Mouse (Mus musculus): ENCODE measurements around the gene Kif1c. TPM values are rescaled to one million over a fixed set of nuclear protein-coding genes. Genes with fewer than 3 reads are reported as not detected.

Gene Kif1c
- polyA plus RNA-seq, 1 experiment from 2014 or later, result 1.3 TPM

- 91% methylated on average over 6 of the region's 6 CpGs for WGBS
- H3K36me3 ChIP-seq (ENCODE audit: control insufficient read depth, insufficient read depth, low read length), result peaks cover 18% of the 10 kb centered on the region
Observed at GRCm38 (mm10) chr11:70663957-70664356, 36.4 kb upstream of the Kif1c start.

GRCm38 (mm10) chr11:70664741-70665140 is 35.6 kb upstream of the Kif1c start:
- H3K36me3 ChIP-seq (ENCODE audit: control insufficient read depth, insufficient read depth, low read length), result peaks cover 18% of the 10 kb centered on the region
- peaks cover 7% of the 10 kb centered on the region for H3K4me1 ChIP-seq (ENCODE audit: control insufficient read depth, insufficient read depth, low read depth, low read length)
- no peak overlapping the region for H3K4me3 ChIP-seq (ENCODE audit: low read length)
- no peak for ATAC-seq
- no peak overlapping the region for H3K4me2 ChIP-seq (ENCODE audit: low read length)
- H3K27ac ChIP-seq (ENCODE audit: low read depth, low read length), result no peak overlapping the region
- no peak overlapping the region for H3K9ac ChIP-seq (ENCODE audit: low read depth, low read length)
- no peaks in the 10 kb centered on the region for H3K9me3 ChIP-seq (ENCODE audit: control insufficient read depth, low read length)
- 93% methylated on average over 9 of the region's 9 CpGs for WGBS
- H3K27me3 ChIP-seq (replicated peaks; ENCODE audit: control insufficient read depth, insufficient read depth, low read length), result no peaks in the 10 kb centered on the region

More at GRCm38 (mm10) chr11:70663957-70664356, 36.4 kb upstream of the Kif1c start:
- Histone ChIP-seq H3K9me3 (ENCODE audit: control insufficient read depth, low read length) (no peaks in the 10 kb centered on the region), H3K27ac (ENCODE audit: low read depth, low read length) (no peak overlapping the region), H3K4me2 (ENCODE audit: low read length) (no peak overlapping the region), H3K4me1 (ENCODE audit: control insufficient read depth, insufficient read depth, low read depth, low read length) (peaks cover 7% of the 10 kb centered on the region), H3K4me3 (ENCODE audit: low read length) (no peak overlapping the region), H3K9ac (ENCODE audit: low read depth, low read length) (no peak overlapping the region), H3K27me3 (replicated peaks; ENCODE audit: control insufficient read depth, insufficient read depth, low read length) (no peaks in the 10 kb centered on the region)
- no peak for ATAC-seq

- H3K27me3 ChIP-seq (replicated peaks; ENCODE audit: control insufficient read depth, insufficient read depth, low read length), result no peaks in the 10 kb centered on the region
- peaks cover 18% of the 10 kb centered on the region for H3K4me1 ChIP-seq (ENCODE audit: control insufficient read depth, insufficient read depth, low read depth, low read length)
- no peak overlapping the region for H3K9ac ChIP-seq (ENCODE audit: low read depth, low read length)
- H3K36me3 ChIP-seq (ENCODE audit: control insufficient read depth, insufficient read depth, low read length), result peaks cover 18% of the 10 kb centered on the region
- ATAC-seq, result no peak
- no peak overlapping the region for H3K4me3 ChIP-seq (ENCODE audit: low read length)
- no peak overlapping the region for H3K27ac ChIP-seq (ENCODE audit: low read depth, low read length)
- 94% methylated on average over 8 of the region's 8 CpGs for WGBS
- no peaks in the 10 kb centered on the region for H3K9me3 ChIP-seq (ENCODE audit: control insufficient read depth, low read length)
- no peak overlapping the region for H3K4me2 ChIP-seq (ENCODE audit: low read length)
Observed at GRCm38 (mm10) chr11:70666687-70667086, 33.7 kb upstream of the Kif1c start.

- Histone ChIP-seq H3K36me3 (ENCODE audit: control insufficient read depth, insufficient read depth, low read length) (peaks cover 13% of the 10 kb centered on the region), H3K9ac (ENCODE audit: low read depth, low read length) (no peak overlapping the region; the same call in 1 of the 2 replicates), H3K9me3 (ENCODE audit: control insufficient read depth, low read length) (no peaks in the 10 kb centered on the region), H3K4me3 (ENCODE audit: low read length) (peak overlapping the region; percentile 64), H3K4me1 (ENCODE audit: control insufficient read depth, insufficient read depth, low read depth, low read length) (peaks cover 18% of the 10 kb centered on the region), H3K4me2 (ENCODE audit: low read length) (peak overlapping the region; percentile 94), H3K27me3 (replicated peaks; ENCODE audit: control insufficient read depth, insufficient read depth, low read length) (no peaks in the 10 kb centered on the region), H3K27ac (ENCODE audit: low read depth, low read length) (no peak overlapping the region; the same call in 1 of the 2 replicates)
- 80% methylated on average over 14 of the region's 14 CpGs for WGBS
- no peak for ATAC-seq
Observed at GRCm38 (mm10) chr11:70667271-70668150, 32.8 kb upstream of the Kif1c start.

GRCm38 (mm10) chr11:70668335-70668770 is 32.0 kb upstream of the Kif1c start:
- no peak for ATAC-seq
- peak overlapping the region; percentile 94 for H3K4me2 ChIP-seq (ENCODE audit: low read length)
- H3K36me3 ChIP-seq (ENCODE audit: control insufficient read depth, insufficient read depth, low read length), result peaks cover 11% of the 10 kb centered on the region
- H3K27ac ChIP-seq (ENCODE audit: low read depth, low read length), result peak overlapping the region; percentile 88
- H3K9ac ChIP-seq (ENCODE audit: low read depth, low read length), result peak overlapping the region; percentile 72
- WGBS, result under 1% methylated on average over 15 of the region's 15 CpGs
- peak overlapping the region; percentile 64 for H3K4me3 ChIP-seq (ENCODE audit: low read length)
- no peaks in the 10 kb centered on the region for H3K9me3 ChIP-seq (ENCODE audit: control insufficient read depth, low read length)
- H3K4me1 ChIP-seq (ENCODE audit: control insufficient read depth, insufficient read depth, low read depth, low read length), result peaks cover 18% of the 10 kb centered on the region
- no peaks in the 10 kb centered on the region for H3K27me3 ChIP-seq (replicated peaks; ENCODE audit: control insufficient read depth, insufficient read depth, low read length)

GRCm38 (mm10) chr11:70668771-70669505 is 31.4 kb upstream of the Kif1c start, which contains the start of gene Spag7:
TSS of gene Spag7 (minus strand) at chr11:70669416.
- ATAC-seq, result peak; percentile 96
- Histone ChIP-seq H3K4me3 (ENCODE audit: low read length) (peak within 1 kb of the TSS; percentile 64), H3K27ac (ENCODE audit: low read depth, low read length) (peak within 1 kb of the TSS; percentile 97), H3K27me3 (replicated peaks; ENCODE audit: control insufficient read depth, insufficient read depth, low read length) (no peaks in the 10 kb centered on the region), H3K9ac (ENCODE audit: low read depth, low read length) (peak within 1 kb of the TSS; percentile 79), H3K4me1 (ENCODE audit: control insufficient read depth, insufficient read depth, low read depth, low read length) (peaks cover 18% of the 10 kb centered on the region), H3K36me3 (ENCODE audit: control insufficient read depth, insufficient read depth, low read length) (peaks cover 11% of the 10 kb centered on the region), H3K9me3 (ENCODE audit: control insufficient read depth, low read length) (no peaks in the 10 kb centered on the region), H3K4me2 (ENCODE audit: low read length) (peak within 1 kb of the TSS; percentile 94)
- WGBS, result 0% methylated on average over 44 of the region's 44 CpGs

GRCm38 (mm10) chr11:70669582-70670345 is 30.6 kb upstream of the Kif1c start:
- peaks cover 18% of the 10 kb centered on the region for H3K4me1 ChIP-seq (ENCODE audit: control insufficient read depth, insufficient read depth, low read depth, low read length)
- H3K4me2 ChIP-seq (ENCODE audit: low read length), result peak overlapping the region; percentile 86
- peak overlapping the region; percentile 97 for H3K27ac ChIP-seq (ENCODE audit: low read depth, low read length)
- under 1% methylated on average over 31 of the region's 31 CpGs for WGBS
- no peaks in the 10 kb centered on the region for H3K27me3 ChIP-seq (replicated peaks; ENCODE audit: control insufficient read depth, insufficient read depth, low read length)
- H3K4me3 ChIP-seq (ENCODE audit: low read length), result peak overlapping the region; percentile 64
- peak overlapping the region; percentile 79 for H3K9ac ChIP-seq (ENCODE audit: low read depth, low read length)
- ATAC-seq, result peak; percentile 38
- no peaks in the 10 kb centered on the region for H3K9me3 ChIP-seq (ENCODE audit: control insufficient read depth, low read length)
- peaks cover 7% of the 10 kb centered on the region; the same call in 1 of the 2 replicates for H3K36me3 ChIP-seq (ENCODE audit: control insufficient read depth, insufficient read depth, low read length)

- H3K4me3 ChIP-seq (ENCODE audit: low read length), result peak overlapping the region; percentile 64
- no peak for ATAC-seq
- 38% methylated on average over 14 of the region's 14 CpGs for WGBS
Observed at GRCm38 (mm10) chr11:70670483-70670882, 29.9 kb upstream of the Kif1c start.

More at GRCm38 (mm10) chr11:70670483-70670882, 29.9 kb upstream of the Kif1c start:
- H3K9me3 ChIP-seq (ENCODE audit: control insufficient read depth, low read length), result no peaks in the 10 kb centered on the region
- no peaks in the 10 kb centered on the region for H3K27me3 ChIP-seq (replicated peaks; ENCODE audit: control insufficient read depth, insufficient read depth, low read length)
- H3K9ac ChIP-seq (ENCODE audit: low read depth, low read length), result peak overlapping the region; percentile 79
- peak overlapping the region; percentile 97 for H3K27ac ChIP-seq (ENCODE audit: low read depth, low read length)
- H3K4me2 ChIP-seq (ENCODE audit: low read length), result peak overlapping the region; percentile 86
- H3K36me3 ChIP-seq (ENCODE audit: control insufficient read depth, insufficient read depth, low read length), result peaks cover 5% of the 10 kb centered on the region; the same call in 1 of the 2 replicates
- peaks cover 18% of the 10 kb centered on the region for H3K4me1 ChIP-seq (ENCODE audit: control insufficient read depth, insufficient read depth, low read depth, low read length)
